Mouse (Mus musculus) limb, embryonic 10.5 days (tissue): ENCODE data around the gene Celf1. TPM values are rescaled to one million over a fixed set of nuclear protein-coding genes. Genes with fewer than 3 reads are reported as not detected.

Experiments used
- DNase-seq: peaks from one replicate; pipeline ENCODE4 v3.0.0-alpha.2; 2017; ENCODE audit warnings: low spot score
- H3K27ac ChIP-seq: fragments of 300-500 bp; sonication (generic); 2 replicates; pipeline ENCODE4 v1.5.1; 2016; ENCODE audit warnings: mild to moderate bottlenecking
- H3K27me3 ChIP-seq: fragments of 300-500 bp; sonication (generic); 2 replicates; pipeline ENCODE4 v1.6.1; 2016; ENCODE audit warnings: low read depth, mild to moderate bottlenecking; ENCODE audit not compliant: poor library complexity, severe bottlenecking
- H3K36me3 ChIP-seq: fragments of 300-500 bp; sonication (generic); 2 replicates; pipeline ENCODE4 v1.6.1; 2016; ENCODE audit warnings: mild to moderate bottlenecking, moderate library complexity
- H3K4me1 ChIP-seq: fragments of 300-500 bp; sonication (generic); 2 replicates; pipeline ENCODE4 v1.6.1; 2016
- H3K4me3 ChIP-seq: fragments of 300-500 bp; sonication (generic); 2 replicates; pipeline ENCODE4 v1.5.1; 2016; ENCODE audit warnings: mild to moderate bottlenecking, moderate library complexity
- H3K9me3 ChIP-seq: fragments of 300-500 bp; sonication (generic); replicated peaks from 2 replicates; pipeline ENCODE4 v1.6.1; 2016; ENCODE audit warnings: mild to moderate bottlenecking
- WGBS: fragments of 180-500 bp; shearing (Covaris S2); methylation state at CpG from one replicate; pipeline ENCODE4 v1.1.7; 2016; 5-methylcytosine and 5-hydroxymethylcytosine counted together
- polyA plus RNA-seq: library from polyadenylated mRNA; unstranded; fragments of >200 nt; fragmentation: Nextera tagmentation; extraction: Ambion mirVana; gene quantifications from 2 replicates; pipeline ENCODE4 v1.2.1, GENCODE M21; 2016

Celf1 gene
- polyA plus RNA-seq, 1 experiment from 2014 or later, result 150 TPM

- no peak for DNase-seq
- Histone ChIP-seq H3K27ac (no peak overlapping the region), H3K9me3 (no peaks in the 10 kb centered on the region), H3K4me1 (no peaks in the 10 kb centered on the region), H3K4me3 (no peak overlapping the region), H3K36me3 (peaks cover 92% of the 10 kb centered on the region), H3K27me3 (no peaks in the 10 kb centered on the region)
- WGBS, result 87% methylated on average over 6 of the region's 6 CpGs
These were observed 121.8 kb downstream of the Celf1 start for GRCm38 (mm10) chr2:91061849-91062481.

GRCm38 (mm10) chr2:91062779-91063606 is 122.8 kb downstream of the Celf1 start:
- Histone ChIP-seq H3K27me3 (no peaks in the 10 kb centered on the region), H3K9me3 (no peaks in the 10 kb centered on the region), H3K4me1 (no peaks in the 10 kb centered on the region), H3K27ac (no peak overlapping the region), H3K4me3 (no peak overlapping the region), H3K36me3 (peaks cover 90% of the 10 kb centered on the region)
- WGBS, result 92% methylated on average over 16 of the region's 16 CpGs
- DNase-seq, result no peak

- peaks cover 81% of the 10 kb centered on the region for H3K36me3 ChIP-seq
- H3K4me1 ChIP-seq, result peaks cover 11% of the 10 kb centered on the region
- H3K4me3 ChIP-seq, result no peak overlapping the region
These were observed 124.0 kb downstream of the Celf1 start for GRCm38 (mm10) chr2:91064211-91064610.

GRCm38 (mm10) chr2:91065544-91065943 is 125.4 kb downstream of the Celf1 start:
- H3K36me3 ChIP-seq, result peaks cover 68% of the 10 kb centered on the region
- peaks cover 18% of the 10 kb centered on the region for H3K4me1 ChIP-seq
- no peaks in the 10 kb centered on the region for H3K27me3 ChIP-seq
- H3K4me3 ChIP-seq, result no peak overlapping the region
- no peaks in the 10 kb centered on the region for H3K9me3 ChIP-seq
- WGBS, result 44% methylated on average over 3 of the region's 3 CpGs
- peak; percentile 55 for DNase-seq
- no peak overlapping the region for H3K27ac ChIP-seq

More at GRCm38 (mm10) chr2:91064211-91064610, 124.0 kb downstream of the Celf1 start:
- Histone ChIP-seq H3K27me3 (no peaks in the 10 kb centered on the region), H3K27ac (no peak overlapping the region), H3K9me3 (no peaks in the 10 kb centered on the region)
- WGBS, result 88% methylated on average over 6 of the region's 6 CpGs
- no peak for DNase-seq

- 87% methylated on average over 3 of the region's 3 CpGs for WGBS
- no peaks in the 10 kb centered on the region for H3K9me3 ChIP-seq
- no peak for DNase-seq
- no peak overlapping the region for H3K4me3 ChIP-seq
- peaks cover 27% of the 10 kb centered on the region for H3K4me1 ChIP-seq
- peaks cover 59% of the 10 kb centered on the region for H3K36me3 ChIP-seq
- no peaks in the 10 kb centered on the region for H3K27me3 ChIP-seq
- no peak overlapping the region for H3K27ac ChIP-seq
These were observed 126.3 kb downstream of the Celf1 start for GRCm38 (mm10) chr2:91066455-91066854.

GRCm38 (mm10) chr2:91068162-91068871 is 128.1 kb downstream of the Celf1 start:
- WGBS, result 54% methylated on average over 13 of the region's 13 CpGs
- no peak for DNase-seq
- Histone ChIP-seq H3K36me3 (peaks cover 40% of the 10 kb centered on the region), H3K27ac (peak overlapping the region; percentile 87; the same call in 1 of the 2 replicates), H3K4me1 (peaks cover 32% of the 10 kb centered on the region), H3K27me3 (no peaks in the 10 kb centered on the region), H3K9me3 (no peaks in the 10 kb centered on the region), H3K4me3 (peak overlapping the region; percentile 61)

- Histone ChIP-seq H3K27me3 (no peaks in the 10 kb centered on the region), H3K27ac (peak overlapping the region; percentile 87; the same call in 1 of the 2 replicates), H3K4me1 (peaks cover 32% of the 10 kb centered on the region), H3K9me3 (no peaks in the 10 kb centered on the region), H3K4me3 (peak overlapping the region; percentile 61), H3K36me3 (peaks cover 35% of the 10 kb centered on the region)
- no peak for DNase-seq
- 44% methylated on average over 6 of the region's 6 CpGs for WGBS
These were observed 128.6 kb downstream of the Celf1 start for GRCm38 (mm10) chr2:91068872-91069165.

Other genes starting within 250 kb of the Celf1 start
- gene Fnbp4, start 195.0 kb upstream of the Celf1 start, polyA plus RNA-seq, result 106 and 125 TPM in 2 replicates
- gene Agbl2, start 157.7 kb upstream of the Celf1 start, polyA plus RNA-seq, result 0.33 and 0.36 TPM in 2 replicates
- 217 and 233 TPM in 2 replicates for gene Mtch2, start 93.2 kb upstream of the Celf1 start, polyA plus RNA-seq
- 3.2 and 5.5 TPM in 2 replicates for gene C1qtnf4, start 54.5 kb upstream of the Celf1 start, polyA plus RNA-seq
- 52.0 and 63.6 TPM in 2 replicates for gene Kbtbd4, start 35.6 kb upstream of the Celf1 start, polyA plus RNA-seq
- 216 and 220 TPM in 2 replicates for gene Ndufs3, start 35.6 kb upstream of the Celf1 start, polyA plus RNA-seq
- 0.30 and 1.4 TPM in 2 replicates for gene Rapsn, start 95.2 kb downstream of the Celf1 start, polyA plus RNA-seq
- gene Psmc3, start 113.6 kb downstream of the Celf1 start, polyA plus RNA-seq, result 359 and 373 TPM in 2 replicates
- 18.1 and 31.6 TPM in 2 replicates for gene Slc39a13, start 130.0 kb downstream of the Celf1 start, polyA plus RNA-seq
- gene Spi1, start 142.0 kb downstream of the Celf1 start, polyA plus RNA-seq, result 2.0 and 2.6 TPM in 2 replicates
- gene Mybpc3, start 177.8 kb downstream of the Celf1 start, polyA plus RNA-seq, result 0.44 and 0.49 TPM in 2 replicates
- 8.4 and 10.9 TPM in 2 replicates for gene Madd, start 243.5 kb downstream of the Celf1 start, polyA plus RNA-seq